Mouse (Mus musculus) macrophage (primary cell): ENCODE results near the gene Clgn. TPM values are rescaled to one million over a fixed set of nuclear protein-coding genes. Genes with fewer than 3 reads are reported as not detected.
"Not testable (repeated sequence)": the region's sequence is repeated elsewhere in the genome, so short reads cannot be mapped to it uniquely, and the experiment has no call there.

Experiments
- H3K27ac ChIP-seq: fragments of 350-480 bp; formaldehyde crosslinking; 2 replicates; pipeline ENCODE4 v1.9.0; 2021
- H3K36me3 ChIP-seq: fragments of 350-480 bp; formaldehyde crosslinking; 2 replicates; pipeline ENCODE4 v1.9.0; 2021; ENCODE audit errors: inconsistent target
- H3K4me3 ChIP-seq: fragments of 350-480 bp; formaldehyde crosslinking; 2 replicates; pipeline ENCODE4 v1.9.0; 2021; ENCODE audit errors: inconsistent target
- H3K79me2 ChIP-seq: fragments of 350-480 bp; formaldehyde crosslinking; 2 replicates; pipeline ENCODE4 v1.9.0; 2021; ENCODE audit errors: inconsistent target
- WGBS: methylation state at CpG from one replicate; pipeline ENCODE4 v1.1.7; 2026; ENCODE audit warnings: inconsistent platforms; ENCODE audit not compliant: missing documents; 5-methylcytosine and 5-hydroxymethylcytosine counted together
- polyA plus RNA-seq: library from polyadenylated mRNA; stranded (reverse); fragments of 250-400 nt; gene quantifications from 3 replicates; pipeline ENCODE4 v1.2.4, GENCODE M21; 2018; ENCODE audit warnings: inconsistent platforms

Gene Clgn
- polyA plus RNA-seq, 1 experiment from 2014 or later: not detected

- Histone ChIP-seq H3K36me3 (no peaks in the 10 kb centered on the region), H3K79me2 (no peaks in the 10 kb centered on the region), H3K4me3 (no peak overlapping the region), H3K27ac (no peak overlapping the region)
- WGBS: 53% methylated on average over 10 of the region's 10 CpGs
Observed at GRCm38 (mm10) chr8:83405548-83405947, 15.9 kb downstream of the Clgn start.

- no peak overlapping the region for H3K27ac ChIP-seq
- WGBS: 59% methylated on average over 6 of the region's 6 CpGs
- no peaks in the 10 kb centered on the region for H3K36me3 ChIP-seq
- no peak overlapping the region for H3K4me3 ChIP-seq
- H3K79me2 ChIP-seq: no peaks in the 10 kb centered on the region
Observed at GRCm38 (mm10) chr8:83406836-83407235, 17.2 kb downstream of the Clgn start.

- Histone ChIP-seq H3K36me3 (no peaks in the 10 kb centered on the region), H3K4me3 (no peak overlapping the region), H3K27ac (no peak overlapping the region), H3K79me2 (no peaks in the 10 kb centered on the region)
- WGBS: 88% methylated on average over 7 of the region's 7 CpGs
Observed at GRCm38 (mm10) chr8:83408496-83408895, 18.8 kb downstream of the Clgn start.

- Histone ChIP-seq H3K36me3 (no peaks in the 10 kb centered on the region), H3K79me2 (no peaks in the 10 kb centered on the region), H3K4me3 (no peak overlapping the region), H3K27ac (no peak overlapping the region)
- 99% methylated on average over 15 of the region's 15 CpGs for WGBS
Observed at GRCm38 (mm10) chr8:83416878-83417277, 27.2 kb downstream of the Clgn start.

GRCm38 (mm10) chr8:83417970-83418369 lies 28.3 kb downstream of the Clgn start:
- H3K4me3 ChIP-seq: no peak overlapping the region

GRCm38 (mm10) chr8:83418805-83419516 lies 29.3 kb downstream of the Clgn start:
- Histone ChIP-seq H3K27ac (no peak overlapping the region), H3K36me3 (no peaks in the 10 kb centered on the region), H3K79me2 (no peaks in the 10 kb centered on the region), H3K4me3 (no peak overlapping the region)
- 88% methylated on average over 9 of the region's 11 CpGs for WGBS

More at GRCm38 (mm10) chr8:83417970-83418369, 28.3 kb downstream of the Clgn start:
- WGBS: 46% methylated on average over 6 of the region's 6 CpGs
- H3K79me2 ChIP-seq: no peaks in the 10 kb centered on the region
- H3K36me3 ChIP-seq: no peaks in the 10 kb centered on the region
- H3K27ac ChIP-seq: no peak overlapping the region

- 100% methylated on average over 1 of the region's 1 CpGs for WGBS
- H3K79me2 ChIP-seq: no peaks in the 10 kb centered on the region
- no peaks in the 10 kb centered on the region for H3K36me3 ChIP-seq
- no peak overlapping the region for H3K27ac ChIP-seq
- H3K4me3 ChIP-seq: no peak overlapping the region
Observed at GRCm38 (mm10) chr8:83421354-83421753, 31.7 kb downstream of the Clgn start.

- Histone ChIP-seq H3K79me2 (no peaks in the 10 kb centered on the region), H3K36me3 (no peaks in the 10 kb centered on the region), H3K27ac (no peak overlapping the region), H3K4me3 (no peak overlapping the region)
- 90% methylated on average over 13 of the region's 13 CpGs for WGBS
Observed at GRCm38 (mm10) chr8:83423032-83423825, 33.6 kb downstream of the Clgn start.

- no peak overlapping the region for H3K4me3 ChIP-seq
- H3K27ac ChIP-seq: no peak overlapping the region
Observed at GRCm38 (mm10) chr8:83425202-83425601, 35.5 kb downstream of the Clgn start.

GRCm38 (mm10) chr8:83426104-83426759 lies 36.6 kb downstream of the Clgn start:
- H3K36me3 ChIP-seq: no peaks in the 10 kb centered on the region
- H3K27ac ChIP-seq: no peak overlapping the region
- WGBS: 73% methylated on average over 11 of the region's 11 CpGs
- H3K79me2 ChIP-seq: no peaks in the 10 kb centered on the region
- no peak overlapping the region for H3K4me3 ChIP-seq

More at GRCm38 (mm10) chr8:83425202-83425601, 35.5 kb downstream of the Clgn start:
- no peaks in the 10 kb centered on the region for H3K79me2 ChIP-seq
- H3K36me3 ChIP-seq: no peaks in the 10 kb centered on the region
- WGBS: 59% methylated on average over 6 of the region's 6 CpGs

- Histone ChIP-seq H3K36me3 (no peaks in the 10 kb centered on the region), H3K4me3 (no peak overlapping the region), H3K79me2 (no peaks in the 10 kb centered on the region), H3K27ac (no peak overlapping the region)
- WGBS: 90% methylated on average over 7 of the region's 7 CpGs
Observed at GRCm38 (mm10) chr8:83426949-83427348, 37.3 kb downstream of the Clgn start.

- 83% methylated on average over 3 of the region's 3 CpGs for WGBS
- not testable (repeated sequence) for H3K27ac ChIP-seq, H3K36me3 ChIP-seq, H3K79me2 ChIP-seq, H3K4me3 ChIP-seq
Observed at GRCm38 (mm10) chr8:83428621-83429020, 39.0 kb downstream of the Clgn start.

- no peak overlapping the region for H3K4me3 ChIP-seq
- WGBS: 30% methylated on average over 4 of the region's 4 CpGs
- H3K36me3 ChIP-seq: no peaks in the 10 kb centered on the region; the same call in 1 of the 2 replicates
- no peak overlapping the region for H3K27ac ChIP-seq
- no peaks in the 10 kb centered on the region for H3K79me2 ChIP-seq
Observed at GRCm38 (mm10) chr8:83429071-83429524, 39.4 kb downstream of the Clgn start.

- peaks cover 37% of the 10 kb centered on the region for H3K79me2 ChIP-seq
- no peak overlapping the region for H3K4me3 ChIP-seq
- H3K27ac ChIP-seq: no peak overlapping the region
- WGBS: 6% methylated on average over 1 of the region's 1 CpGs
- H3K36me3 ChIP-seq: no peaks in the 10 kb centered on the region; the same call in 1 of the 2 replicates
Observed at GRCm38 (mm10) chr8:83437077-83437476, 47.4 kb downstream of the Clgn start.
